Mouse (Mus musculus) MEL (cell line): ENCODE measurements around the gene Golph3l.

Experiments used
- CHD1 ChIP-seq: IDR thresholded peaks from 2 replicates; pipeline ENCODE4 v1.6.1; 2012; ENCODE audit warnings: low read depth, mild to moderate bottlenecking, inconsistent platforms, low read length, improper control_type of control experiment
- CTCF ChIP-seq, 3 experiments: IDR thresholded peaks in 2 of 3; conservative IDR thresholded peaks in 1 of 3; 2 replicates each; pipeline ENCODE4 v1.5.1; 2011 to 2012; ENCODE audit warnings: low read length in 3 of 3, low read depth in 2 of 3, mild to moderate bottlenecking in 2 of 3, improper control_type of control experiment in 1 of 3, inconsistent platforms in 1 of 3, mixed read lengths in 1 of 3, moderate library complexity in 1 of 3; ENCODE audit not compliant: control insufficient read depth in 1 of 3, insufficient read depth in 1 of 3, poor library complexity in 1 of 3, severe bottlenecking in 1 of 3
- EP300 ChIP-seq, 2 experiments: IDR thresholded peaks; 2 replicates each; pipeline ENCODE4 v1.6.1; 2011; ENCODE audit warnings: improper control_type of control experiment in 2 of 2, low read length in 2 of 2, low read depth in 1 of 2, mild to moderate bottlenecking in 1 of 2
- KAT2A ChIP-seq: conservative IDR thresholded peaks from 2 replicates; pipeline ENCODE4 v1.6.1; 2012; ENCODE audit warnings: low read depth, low read length, improper control_type of control experiment, inconsistent platforms
- MXI1 ChIP-seq: IDR thresholded peaks from 2 replicates; pipeline ENCODE4 v1.6.1; 2011; ENCODE audit warnings: mild to moderate bottlenecking, low read depth, low read length, improper control_type of control experiment
- MYC ChIP-seq: IDR thresholded peaks from 2 replicates; pipeline ENCODE4 v1.6.1; 2011; ENCODE audit warnings: low read depth, mild to moderate bottlenecking, low read length, improper control_type of control experiment, moderate library complexity
- POLR2A ChIP-seq, 2 experiments: IDR thresholded peaks; 2 replicates each; pipeline ENCODE4 v1.6.1; 2011 to 2012; ENCODE audit warnings: low read length in 2 of 2, mild to moderate bottlenecking in 2 of 2, control low read depth in 1 of 2, improper control_type of control experiment in 1 of 2, low read depth in 1 of 2, moderate library complexity in 1 of 2; ENCODE audit not compliant: control insufficient read depth in 1 of 2, insufficient read depth in 1 of 2, poor library complexity in 1 of 2
- TBP ChIP-seq: IDR thresholded peaks from 2 replicates; pipeline ENCODE4 v1.8.0; 2011; ENCODE audit warnings: low read depth, low read length, improper control_type of control experiment
- TCF12 ChIP-seq: IDR thresholded peaks from 2 replicates; pipeline ENCODE4 v1.6.1; 2014; ENCODE audit warnings: low read depth, mild to moderate bottlenecking, inconsistent platforms, low read length, improper control_type of control experiment, moderate library complexity
- ZNF384 ChIP-seq: IDR thresholded peaks from 2 replicates; pipeline ENCODE4 v1.6.1; 2012; ENCODE audit warnings: low read depth, mild to moderate bottlenecking, inconsistent platforms, low read length, improper control_type of control experiment

- TF ChIP-seq MYC: no peak
- TF ChIP-seq ZNF384: no peak
- no peak for TF ChIP-seq CHD1
- TF ChIP-seq POLR2A (IDR thresholded peaks at IDR 0.05; ENCODE audit: control insufficient read depth in 1 of 2, insufficient read depth in 1 of 2, low read depth in 1 of 2, low read length in 2 of 2, poor library complexity in 1 of 2): no peak
- TF ChIP-seq TBP: no peak
- TF ChIP-seq TCF12: no peak
- TF ChIP-seq CTCF (IDR thresholded peaks at IDR 0.05 in 2 of 3, conservative IDR thresholded peaks at IDR 0.05 in 1 of 3; ENCODE audit: control insufficient read depth in 1 of 3, insufficient read depth in 1 of 3, low read depth in 2 of 3, low read length in 3 of 3, poor library complexity in 1 of 3, severe bottlenecking in 1 of 3): no peak
- TF ChIP-seq KAT2A: no peak
- no peak for TF ChIP-seq EP300 (IDR thresholded peaks at IDR 0.05; ENCODE audit: low read depth in 1 of 2, low read length in 2 of 2)
- TF ChIP-seq MXI1: no peak
Measured at GRCm38 (mm10) chr3:95559437-95559836, 29.3 kb upstream of the Golph3l start, which contains the start of gene Hormad1.
